Mouse (Mus musculus): ENCODE data around the gene Alpl.

GRCm38 (mm10) chr4:137717005-137717404 is 79.2 kb downstream of the Alpl start:
- TF ChIP-seq ZMIZ1 (IDR thresholded peaks at IDR 0.05; ENCODE audit: low read depth, low read length) (no peak), MEF2A (IDR thresholded peaks at IDR 0.05; ENCODE audit: borderline replicate concordance, low read depth, low read length) (no peak), POLR2A (IDR thresholded peaks at IDR 0.05; ENCODE audit: low read depth, low read length) (no peak), CTCF (conservative IDR thresholded peaks at IDR 0.05 in 1 of 2, IDR thresholded peaks at IDR 0.05 in 1 of 2; ENCODE audit: low read depth in 2 of 2, low read length in 2 of 2) (no peak), MYC (IDR thresholded peaks at IDR 0.05; ENCODE audit: low read depth, low read length) (no peak), RAD21 (IDR thresholded peaks at IDR 0.05; ENCODE audit: low read depth, low read length) (no peak), MAZ (IDR thresholded peaks at IDR 0.05; ENCODE audit: low read depth, low read length) (no peak), EP300 (IDR thresholded peaks at IDR 0.05; ENCODE audit: low read length) (no peak), USF1 (IDR thresholded peaks at IDR 0.05; ENCODE audit: low read depth, low read length) (no peak)

Measured in CH12.LX (cell line).